Mouse (Mus musculus) bone marrow macrophage, adult 2 months (primary cell): ENCODE data around the gene Rhbdf2.

Source experiments
- CTCF ChIP-seq: IDR thresholded peaks from 2 replicates; pipeline ENCODE4 v1.5.1; 2012; ENCODE audit warnings: low read depth, mild to moderate bottlenecking, low read length, moderate library complexity
- POLR2A ChIP-seq: IDR thresholded peaks from 2 replicates; pipeline ENCODE4 v1.6.1; 2012; ENCODE audit warnings: mild to moderate bottlenecking, low read depth, low read length, borderline replicate concordance

GRCm38 (mm10) chr11:116661291-116661947, 34.6 kb upstream of the Rhbdf2 start:
- TF ChIP-seq CTCF (no peak), POLR2A (no peak)
